Mouse (Mus musculus) inflammation-experienced regulatory T-cells, adult 6 months (primary cell): ENCODE measurements around the gene Dlgap1. TPM values are rescaled to one million over a fixed set of nuclear protein-coding genes. Genes with fewer than 3 reads are reported as not detected.
"Not testable (repeated sequence)": the region's sequence is repeated elsewhere in the genome, so short reads cannot be mapped to it uniquely, and the experiment has no call there.

Experiments used
- ATAC-seq: one replicate; pipeline ENCODE4 v1.8.0; 2017
- polyA plus RNA-seq, 3 experiments: library from polyadenylated mRNA; unstranded; fragments of 100-300 nt; shearing (Covaris generic); gene quantifications; one replicate each; pipeline ENCODE4 v1.2.1; 2017

Dlgap1 gene
- polyA plus RNA-seq, 3 experiments from 2014 or later = not detected

- ATAC-seq = no peak
Observed at GRCm38 (mm10) chr17:70541816-70542215, 572.9 kb downstream of the Dlgap1 start.

- no peak for ATAC-seq
Observed at GRCm38 (mm10) chr17:70550793-70551192, 581.9 kb downstream of the Dlgap1 start.

- no peak for ATAC-seq
Observed at GRCm38 (mm10) chr17:70561547-70561946, 592.7 kb downstream of the Dlgap1 start.

- ATAC-seq = no peak
Observed at GRCm38 (mm10) chr17:70570848-70571247, 602.0 kb downstream of the Dlgap1 start.

GRCm38 (mm10) chr17:70583042-70583441 is 614.2 kb downstream of the Dlgap1 start:
- no peak for ATAC-seq

- ATAC-seq = no peak
Observed at GRCm38 (mm10) chr17:70586735-70587425, 618.0 kb downstream of the Dlgap1 start.

- not testable (repeated sequence) for ATAC-seq
Observed at GRCm38 (mm10) chr17:70587975-70588630, 619.2 kb downstream of the Dlgap1 start.

- no peak for ATAC-seq
Observed at GRCm38 (mm10) chr17:70588691-70589090, 619.8 kb downstream of the Dlgap1 start.

GRCm38 (mm10) chr17:70589140-70589539 is 620.3 kb downstream of the Dlgap1 start:
- no peak for ATAC-seq

GRCm38 (mm10) chr17:70590506-70590905 is 621.6 kb downstream of the Dlgap1 start:
- no peak for ATAC-seq

- no peak for ATAC-seq
Observed at GRCm38 (mm10) chr17:70594277-70594676, 625.4 kb downstream of the Dlgap1 start.

GRCm38 (mm10) chr17:70596326-70596725 is 627.5 kb downstream of the Dlgap1 start:
- ATAC-seq = no peak

- ATAC-seq = no peak
Observed at GRCm38 (mm10) chr17:70600462-70600861, 631.6 kb downstream of the Dlgap1 start.

GRCm38 (mm10) chr17:70602051-70602450 is 633.2 kb downstream of the Dlgap1 start:
- no peak for ATAC-seq

- ATAC-seq = no peak
Observed at GRCm38 (mm10) chr17:70605659-70606058, 636.8 kb downstream of the Dlgap1 start.

- no peak for ATAC-seq
Observed at GRCm38 (mm10) chr17:70612171-70612570, 643.3 kb downstream of the Dlgap1 start.

- no peak for ATAC-seq
Observed at GRCm38 (mm10) chr17:70613897-70614296, 645.0 kb downstream of the Dlgap1 start.

- no peak for ATAC-seq
Observed at GRCm38 (mm10) chr17:70614407-70615060, 645.7 kb downstream of the Dlgap1 start.

- no peak for ATAC-seq
Observed at GRCm38 (mm10) chr17:70622493-70622892, 653.6 kb downstream of the Dlgap1 start.

GRCm38 (mm10) chr17:70626396-70626795 is 657.5 kb downstream of the Dlgap1 start:
- no peak for ATAC-seq

- no peak for ATAC-seq
Observed at GRCm38 (mm10) chr17:70626925-70627324, 658.1 kb downstream of the Dlgap1 start.

GRCm38 (mm10) chr17:70629653-70630378 is 660.9 kb downstream of the Dlgap1 start:
- ATAC-seq = no peak
